Mouse (Mus musculus) kidney, embryonic 16.5 days (tissue): Measurements from ENCODE around the gene Gm49405. TPM values are rescaled to one million over a fixed set of nuclear protein-coding genes. Genes with fewer than 3 reads are reported as not detected.
A peak's percentile ranks its signal among the peaks of the same experiment; 100 is the strongest.

Source experiments
- ATAC-seq: fragments of 200-750 bp; cut with Nextera tagmentation; 2 replicates; pipeline ENCODE4 v1.8.0; 2017; ENCODE audit warnings: moderate TSS enrichment; ENCODE audit not compliant: low FRiP score, low TSS enrichment
- H3K27ac ChIP-seq: fragments of 300-500 bp; sonication (generic); 2 replicates; pipeline ENCODE4 v1.5.1; 2014; ENCODE audit warnings: low read length
- H3K27me3 ChIP-seq: fragments of 300-500 bp; sonication (generic); 2 replicates; pipeline ENCODE4 v1.6.1; 2014; ENCODE audit warnings: low read length, control low read depth, mixed read lengths; ENCODE audit not compliant: insufficient read depth
- H3K36me3 ChIP-seq: fragments of 300-500 bp; sonication (generic); 2 replicates; pipeline ENCODE4 v1.6.1; 2014; ENCODE audit warnings: low read length, control low read depth, mixed read lengths; ENCODE audit not compliant: insufficient read depth
- H3K4me1 ChIP-seq: fragments of 300-500 bp; sonication (generic); 2 replicates; pipeline ENCODE4 v1.6.1; 2014; ENCODE audit warnings: low read length, control low read depth, mixed read lengths; ENCODE audit not compliant: insufficient read depth
- H3K4me2 ChIP-seq: fragments of 300-500 bp; sonication (generic); replicated peaks from 2 replicates; pipeline ENCODE4 v1.6.1; 2014; ENCODE audit warnings: low read depth, low read length
- H3K4me3 ChIP-seq: fragments of 300-500 bp; sonication (generic); 2 replicates; pipeline ENCODE4 v1.5.1; 2014; ENCODE audit warnings: mild to moderate bottlenecking, low read length
- H3K9ac ChIP-seq: fragments of 300-500 bp; sonication (generic); replicated peaks from 2 replicates; pipeline ENCODE4 v1.6.1; 2014; ENCODE audit warnings: low read length
- H3K9me3 ChIP-seq: fragments of 300-500 bp; sonication (generic); 2 replicates; pipeline ENCODE4 v1.6.1; 2016; ENCODE audit warnings: low read length, control low read depth
- WGBS: fragments of 180-500 bp; shearing (Covaris S2); extraction: QIAGEN DNeasy Blood & Tissue Kit; methylation state at CpG from one replicate; pipeline ENCODE4 v1.1.7; 2014; 5-methylcytosine and 5-hydroxymethylcytosine counted together
- polyA plus RNA-seq: library from polyadenylated mRNA; unstranded; fragments of >200 nt; fragmentation: Nextera tagmentation; extraction: Ambion mirVana; gene quantifications from 2 replicates; pipeline ENCODE4 v1.2.1, GENCODE M21; 2015

The Gm49405 gene
- polyA plus RNA-seq, 1 experiment from 2014 or later: 3.9 TPM

DNA sequence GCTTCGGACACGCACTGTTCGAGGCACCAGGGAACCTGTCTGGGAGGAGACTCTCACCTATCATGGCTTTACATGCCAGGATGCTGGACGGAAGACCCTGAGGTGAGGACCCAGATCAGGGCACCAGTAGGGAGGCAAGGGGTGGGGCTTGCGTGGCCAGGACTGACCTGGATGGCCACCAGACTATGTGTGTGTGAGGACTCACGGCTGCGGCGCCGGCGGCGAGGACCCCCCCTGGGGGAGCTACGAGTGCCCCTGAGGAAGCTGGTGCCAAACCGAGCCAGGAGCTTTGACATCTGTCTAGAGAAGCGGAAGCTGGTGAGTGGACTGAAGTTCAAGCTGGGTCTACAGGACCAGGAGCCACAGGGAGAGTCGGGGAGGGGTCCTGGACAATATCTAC is 3.9 kb downstream of the Gm49405 start:
- ATAC-seq: no peak
- H3K9ac ChIP-seq: no peak overlapping the region

DNA sequence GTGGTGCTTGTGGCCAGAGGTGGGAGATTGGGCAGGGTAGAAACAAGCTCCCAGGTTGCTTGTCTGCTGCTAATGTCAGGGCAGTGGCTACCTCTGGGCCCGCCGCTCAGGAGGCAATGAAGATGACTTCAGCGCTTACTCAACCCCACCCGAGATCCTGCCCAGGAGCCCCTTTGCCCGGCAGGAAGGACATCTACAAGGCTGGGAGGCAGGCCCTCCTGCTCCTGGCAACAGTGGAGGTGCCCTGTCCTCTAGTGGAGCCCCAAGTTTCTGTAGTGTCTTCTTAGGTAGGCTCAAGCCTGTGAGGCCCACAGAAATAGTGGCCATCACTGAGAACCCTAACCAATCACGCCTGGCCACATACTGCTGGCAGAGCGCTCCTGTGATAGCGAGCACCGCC is 4.7 kb downstream of the Gm49405 start:
- Histone ChIP-seq H3K9me3 (no peaks in the 10 kb centered on the region), H3K27ac (no peak overlapping the region), H3K9ac (no peak overlapping the region), H3K4me1 (peaks cover 15% of the 10 kb centered on the region), H3K4me2 (no peak overlapping the region), H3K36me3 (peaks cover 44% of the 10 kb centered on the region), H3K4me3 (no peak overlapping the region), H3K27me3 (no peaks in the 10 kb centered on the region)
- no peak for ATAC-seq
- 84% methylated on average over 9 of the region's 9 CpGs for WGBS

More for the DNA sequence above, 3.9 kb downstream of the Gm49405 start:
- H3K4me1 ChIP-seq: peaks cover 19% of the 10 kb centered on the region
- H3K27ac ChIP-seq: no peak overlapping the region
- WGBS: 83% methylated on average over 15 of the region's 15 CpGs
- H3K36me3 ChIP-seq: peaks cover 36% of the 10 kb centered on the region
- no peak overlapping the region for H3K4me2 ChIP-seq
- no peaks in the 10 kb centered on the region for H3K27me3 ChIP-seq
- no peaks in the 10 kb centered on the region for H3K9me3 ChIP-seq
- no peak overlapping the region for H3K4me3 ChIP-seq

DNA sequence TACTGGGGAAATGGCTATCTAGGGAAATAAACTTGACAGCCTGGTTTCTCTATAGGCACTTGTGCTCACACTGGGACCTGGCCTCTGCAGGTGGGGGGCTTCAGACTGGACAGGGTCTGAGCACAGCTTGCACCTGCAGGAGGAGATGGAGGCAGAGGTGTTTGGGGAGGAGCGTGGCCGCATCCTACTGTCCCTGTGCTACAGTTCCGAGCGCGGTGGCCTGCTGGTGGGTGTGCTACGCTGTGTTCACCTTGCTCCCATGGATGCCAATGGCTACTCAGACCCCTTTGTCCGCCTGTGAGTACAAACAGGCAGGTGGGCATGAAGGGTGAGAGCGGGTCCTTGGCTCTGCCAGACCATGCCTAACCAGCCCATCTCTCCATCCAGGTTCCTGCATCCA is 5.5 kb downstream of the Gm49405 start:
- Histone ChIP-seq H3K27ac (no peak overlapping the region), H3K9me3 (no peaks in the 10 kb centered on the region), H3K4me2 (no peak overlapping the region), H3K9ac (no peak overlapping the region), H3K27me3 (no peaks in the 10 kb centered on the region), H3K36me3 (peaks cover 50% of the 10 kb centered on the region), H3K4me1 (peaks cover 12% of the 10 kb centered on the region), H3K4me3 (no peak overlapping the region)
- no peak for ATAC-seq
- WGBS: 97% methylated on average over 8 of the region's 8 CpGs

DNA sequence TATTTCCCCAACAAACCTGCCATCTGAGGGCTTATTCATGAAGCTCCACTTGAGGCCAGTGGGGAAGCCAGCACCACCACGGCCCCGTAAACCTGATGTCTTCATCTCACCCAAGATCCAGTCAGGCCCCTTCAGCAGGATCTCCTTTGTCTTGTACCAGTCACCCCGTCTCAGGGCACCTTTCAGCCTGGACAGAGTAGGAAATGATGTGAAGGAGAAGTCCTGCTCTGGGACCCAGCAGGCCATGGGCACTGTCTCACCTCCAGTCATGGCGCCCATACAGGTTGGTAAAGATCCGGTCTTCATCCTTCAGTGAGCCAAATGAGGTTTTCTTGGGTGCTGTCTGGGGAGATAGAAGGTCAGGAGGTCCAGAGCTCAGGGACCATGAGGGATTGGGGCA is 10.7 kb downstream of the Gm49405 start:
- peaks cover 47% of the 10 kb centered on the region for H3K36me3 ChIP-seq

DNA sequence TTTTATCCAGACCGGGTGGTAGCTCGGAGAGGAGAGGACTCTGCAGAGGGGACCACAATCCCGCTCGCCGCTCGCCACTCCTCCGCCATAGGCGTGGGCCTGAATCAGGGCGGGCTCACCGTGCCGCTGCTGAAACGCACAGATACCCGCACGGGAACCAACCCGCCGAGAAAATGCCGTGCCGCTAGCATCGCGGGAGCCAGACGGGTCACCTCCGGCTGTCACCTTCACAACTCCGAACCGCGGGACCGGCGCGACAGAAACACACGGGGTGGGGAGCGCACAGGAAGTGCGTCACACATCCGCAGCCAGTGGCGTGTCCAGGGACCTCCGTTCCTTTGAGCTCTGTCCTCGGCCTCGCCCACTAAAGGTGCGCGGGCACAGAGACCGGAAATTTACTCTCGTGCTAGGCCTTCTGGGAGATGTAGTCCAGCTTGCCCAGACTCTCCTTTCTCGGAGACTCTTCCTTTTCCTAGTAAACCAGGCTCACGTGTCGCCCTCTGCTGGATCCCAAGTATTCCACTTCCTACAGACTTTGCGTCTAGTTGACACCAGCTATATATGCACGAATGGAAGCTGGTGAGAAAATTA is 12.1 kb downstream of the Gm49405 start, which contains the start of gene Ndufv1:
Ndufv1 (minus strand) TSS at position 375 of the 591 bp plus-strand sequence.
- H3K27ac ChIP-seq: peak within 1 kb of the TSS; percentile 47; the same call in 1 of the 2 replicates
- peak; percentile 99 for ATAC-seq
- under 1% methylated on average over 45 of the region's 45 CpGs for whole genome bisulfite sequencing
- no peaks in the 10 kb centered on the region for H3K27me3 ChIP-seq
- H3K9ac ChIP-seq: peak within 1 kb of the TSS; percentile 82
- peaks cover 7% of the 10 kb centered on the region for H3K4me1 ChIP-seq
- no peaks in the 10 kb centered on the region for H3K9me3 ChIP-seq
- H3K36me3 ChIP-seq: peaks cover 33% of the 10 kb centered on the region
- H3K4me2 ChIP-seq: peak within 1 kb of the TSS; percentile 72
- peak within 1 kb of the TSS; percentile 84 for H3K4me3 ChIP-seq

More for the DNA sequence above, 10.7 kb downstream of the Gm49405 start:
- H3K27me3 ChIP-seq: no peaks in the 10 kb centered on the region
- no peak overlapping the region for H3K9ac ChIP-seq
- no peak overlapping the region for H3K4me2 ChIP-seq
- no peak overlapping the region for H3K4me3 ChIP-seq
- 93% methylated on average over 5 of the region's 5 CpGs for WGBS
- H3K9me3 ChIP-seq: no peaks in the 10 kb centered on the region
- no peak for ATAC-seq
- H3K4me1 ChIP-seq: peaks cover 7% of the 10 kb centered on the region
- no peak overlapping the region for H3K27ac ChIP-seq

DNA sequence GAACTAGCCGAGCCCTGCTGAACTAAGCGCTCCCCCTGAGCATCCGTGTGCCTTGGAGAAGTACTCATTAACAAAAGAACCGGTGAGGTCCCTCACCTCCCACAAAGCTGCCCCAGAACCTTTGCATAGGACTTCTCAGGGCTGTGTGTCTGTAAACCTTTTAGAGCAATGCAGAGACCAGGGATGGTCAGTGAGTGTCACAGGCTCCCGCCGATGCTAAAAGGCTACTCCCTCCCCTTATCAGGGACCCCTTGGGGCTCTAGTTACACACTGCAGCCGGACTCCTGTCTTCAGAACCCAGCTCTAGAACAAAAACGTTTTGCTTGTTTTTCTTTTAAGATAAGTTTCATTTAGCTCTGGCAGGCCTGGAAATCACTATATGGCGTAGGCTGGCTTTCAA is 12.6 kb downstream of the Gm49405 start:
- Histone ChIP-seq H3K4me3 (peak overlapping the region; percentile 84), H3K9me3 (no peaks in the 10 kb centered on the region), H3K36me3 (peaks cover 28% of the 10 kb centered on the region), H3K9ac (peak overlapping the region; percentile 49), H3K4me1 (peaks cover 7% of the 10 kb centered on the region), H3K27ac (no peak overlapping the region), H3K27me3 (no peaks in the 10 kb centered on the region), H3K4me2 (peak overlapping the region; percentile 52)
- ATAC-seq: no peak
- WGBS: 15% methylated on average over 9 of the region's 9 CpGs

DNA sequence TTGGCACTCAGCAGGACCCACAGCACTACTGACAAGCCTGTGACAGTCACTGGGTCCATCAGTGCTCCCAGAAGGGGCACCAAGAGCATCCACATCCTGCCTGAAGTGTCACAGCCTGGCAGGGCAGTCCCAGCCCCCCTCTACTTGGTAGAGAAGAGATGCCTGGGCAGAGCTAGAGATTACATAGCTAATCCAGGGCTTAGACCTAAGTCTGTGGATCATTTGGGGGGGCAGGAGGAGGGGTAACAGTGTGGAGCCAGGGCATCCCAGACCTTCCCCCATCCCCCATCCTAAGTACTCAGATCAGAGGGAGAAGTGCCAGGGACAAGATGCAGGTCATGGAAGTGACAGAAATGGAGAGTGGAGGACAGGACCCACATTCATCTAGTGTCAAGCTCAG is 14.4 kb downstream of the Gm49405 start:
- no peak for ATAC-seq
- H3K4me1 ChIP-seq: peaks cover 7% of the 10 kb centered on the region
- H3K4me3 ChIP-seq: no peak overlapping the region
- H3K27me3 ChIP-seq: no peaks in the 10 kb centered on the region
- H3K9ac ChIP-seq: no peak overlapping the region
- no peak overlapping the region for H3K4me2 ChIP-seq
- no peak overlapping the region for H3K27ac ChIP-seq
- peaks cover 10% of the 10 kb centered on the region for H3K36me3 ChIP-seq
- H3K9me3 ChIP-seq: no peaks in the 10 kb centered on the region

DNA sequence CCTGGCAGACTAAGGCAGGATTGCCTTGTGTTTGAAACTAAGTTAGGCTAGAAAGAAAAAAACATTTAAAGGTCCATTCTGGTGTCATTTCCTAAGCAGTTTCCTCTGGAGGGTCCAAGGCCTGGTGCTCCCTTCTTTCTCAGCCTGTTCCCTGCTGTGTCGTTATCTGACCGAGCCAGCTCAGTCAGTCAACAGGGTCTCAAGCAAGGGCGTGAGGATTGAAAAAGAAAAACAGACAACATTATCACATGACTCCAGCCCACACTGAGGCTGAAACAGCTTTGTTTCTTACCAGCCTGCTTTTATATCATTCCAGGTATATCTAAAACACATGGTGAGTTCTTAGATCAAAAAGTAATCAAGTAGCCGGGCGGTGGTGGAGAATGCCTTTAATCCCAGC is 15.2 kb downstream of the Gm49405 start:
- no peak overlapping the region for H3K9ac ChIP-seq
- no peak overlapping the region for H3K4me3 ChIP-seq
- peaks cover 7% of the 10 kb centered on the region for H3K4me1 ChIP-seq
- H3K27me3 ChIP-seq: no peaks in the 10 kb centered on the region
- no peaks in the 10 kb centered on the region for H3K9me3 ChIP-seq
- 0 out of 2 replicates have a peak, but pooled peaks cover 3% of the 10 kb centered on the region for H3K36me3 ChIP-seq
- 69% methylated on average over 5 of the region's 5 CpGs for WGBS
- H3K4me2 ChIP-seq: no peak overlapping the region
- no peak overlapping the region for H3K27ac ChIP-seq
- no peak for ATAC-seq

DNA sequence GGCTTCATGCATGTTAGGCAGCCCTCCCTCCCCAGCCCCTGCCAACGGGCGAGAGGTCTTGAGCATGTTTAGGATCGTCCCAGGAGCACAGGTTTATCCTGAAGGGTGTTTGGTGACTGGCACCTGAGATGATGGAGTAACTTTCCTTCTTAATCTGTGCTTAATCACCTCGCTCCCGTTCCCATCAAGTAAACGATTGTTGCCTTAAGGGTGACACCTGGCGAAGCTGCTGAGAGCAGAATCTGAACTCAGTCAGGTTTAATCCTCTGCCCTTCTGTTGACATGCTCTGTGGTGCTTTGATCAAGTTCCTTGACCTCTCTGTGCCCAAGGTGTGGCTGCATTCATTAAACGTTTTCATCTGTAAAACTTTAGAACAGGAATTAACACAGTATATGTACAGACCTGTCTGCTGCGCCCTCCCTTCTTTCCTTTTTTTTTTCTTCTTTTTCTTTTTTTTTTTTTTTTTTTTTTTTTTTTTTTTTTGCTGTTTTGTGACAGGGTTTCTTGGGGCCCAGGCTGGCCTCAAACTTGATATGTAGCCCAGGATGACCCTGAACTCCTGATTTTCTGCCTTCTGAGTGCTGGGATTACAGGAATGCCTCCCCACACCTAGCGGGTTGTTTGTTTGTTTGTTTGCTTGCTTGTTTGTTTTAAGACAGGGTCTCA is 17.6 kb downstream of the Gm49405 start:
- 63% methylated on average over 10 of the region's 10 CpGs for WGBS
- Histone ChIP-seq H3K27me3 (no peaks in the 10 kb centered on the region), H3K4me1 (no peaks in the 10 kb centered on the region)

More for the DNA sequence above, 17.6 kb downstream of the Gm49405 start:
- Histone ChIP-seq H3K4me2 (no peak overlapping the region), H3K9ac (no peak overlapping the region), H3K9me3 (no peaks in the 10 kb centered on the region), H3K27ac (no peak overlapping the region), H3K4me3 (no peak overlapping the region), H3K36me3 (no peaks in the 10 kb centered on the region)
- no peak for ATAC-seq
